Mouse (Mus musculus): ENCODE measurements around the gene Cnnm4. TPM values are rescaled to one million over a fixed set of nuclear protein-coding genes. Genes with fewer than 3 reads are reported as not detected.

Cnnm4 gene
- total RNA-seq, 2 experiments from 2014 or later = 1.4 to 2.9 TPM

GRCm38 (mm10) chr1:36512089-36512965 lies 40.9 kb downstream of the Cnnm4 start:
- ATAC-seq (replicated peaks; ENCODE audit: low FRiP score, poor library complexity, severe bottlenecking) = no peak

- ATAC-seq (replicated peaks; ENCODE audit: low FRiP score, poor library complexity, severe bottlenecking) = no peak
Measured at GRCm38 (mm10) chr1:36512966-36513280, 41.5 kb downstream of the Cnnm4 start.

- no peak for ATAC-seq (replicated peaks; ENCODE audit: low FRiP score, poor library complexity, severe bottlenecking)
Measured at GRCm38 (mm10) chr1:36513310-36513709, 41.9 kb downstream of the Cnnm4 start.

GRCm38 (mm10) chr1:36513718-36514117 lies 42.3 kb downstream of the Cnnm4 start:
- ATAC-seq (replicated peaks; ENCODE audit: low FRiP score, poor library complexity, severe bottlenecking) = no peak

DNA sequence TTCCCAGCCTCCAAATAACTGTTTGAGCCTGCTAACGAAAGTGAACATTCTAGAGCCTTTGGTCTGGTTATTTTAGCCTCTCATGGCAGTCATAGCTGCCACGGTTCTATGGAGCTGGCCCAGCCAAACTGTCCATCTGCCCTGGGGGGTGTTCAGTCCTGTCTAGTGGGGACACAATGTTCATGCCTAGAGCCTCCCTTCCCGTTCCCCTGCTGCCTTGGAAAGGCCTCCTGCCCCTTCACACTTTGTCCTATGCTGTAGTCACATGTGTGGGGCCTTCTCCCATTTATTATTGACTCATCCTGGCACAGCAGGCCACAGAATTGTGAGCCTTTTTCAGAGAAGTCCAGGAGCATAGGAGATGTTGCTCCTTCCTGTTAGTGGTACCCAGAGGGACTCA lies 46.8 kb downstream of the Cnnm4 start:
- no peak for ATAC-seq (replicated peaks; ENCODE audit: low FRiP score, poor library complexity, severe bottlenecking)

GRCm38 (mm10) chr1:36519626-36520025 lies 48.2 kb downstream of the Cnnm4 start:
- ATAC-seq (replicated peaks; ENCODE audit: low FRiP score, poor library complexity, severe bottlenecking) = no peak

DNA sequence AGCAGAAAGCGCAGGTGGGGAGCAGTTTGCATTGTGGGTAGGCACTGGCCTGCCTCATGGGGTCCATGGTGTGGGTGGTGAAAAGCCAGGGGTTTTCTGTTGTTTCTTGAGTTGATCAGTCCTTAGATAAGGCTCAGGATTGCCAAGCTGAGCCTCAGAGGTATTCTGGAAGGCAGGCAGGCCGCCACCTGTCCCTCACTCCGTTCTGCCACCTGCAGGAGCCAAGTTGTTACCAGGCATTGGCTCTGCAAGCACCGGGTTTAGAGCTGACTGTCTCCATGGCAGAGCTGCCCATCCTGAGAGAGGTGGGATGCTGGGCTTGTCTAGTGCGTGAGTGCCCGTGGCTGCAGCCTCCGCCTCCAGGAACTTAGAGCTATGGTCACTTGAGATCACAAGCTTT lies 50.8 kb downstream of the Cnnm4 start:
- no peak for ATAC-seq (replicated peaks; ENCODE audit: low FRiP score, poor library complexity, severe bottlenecking)

DNA sequence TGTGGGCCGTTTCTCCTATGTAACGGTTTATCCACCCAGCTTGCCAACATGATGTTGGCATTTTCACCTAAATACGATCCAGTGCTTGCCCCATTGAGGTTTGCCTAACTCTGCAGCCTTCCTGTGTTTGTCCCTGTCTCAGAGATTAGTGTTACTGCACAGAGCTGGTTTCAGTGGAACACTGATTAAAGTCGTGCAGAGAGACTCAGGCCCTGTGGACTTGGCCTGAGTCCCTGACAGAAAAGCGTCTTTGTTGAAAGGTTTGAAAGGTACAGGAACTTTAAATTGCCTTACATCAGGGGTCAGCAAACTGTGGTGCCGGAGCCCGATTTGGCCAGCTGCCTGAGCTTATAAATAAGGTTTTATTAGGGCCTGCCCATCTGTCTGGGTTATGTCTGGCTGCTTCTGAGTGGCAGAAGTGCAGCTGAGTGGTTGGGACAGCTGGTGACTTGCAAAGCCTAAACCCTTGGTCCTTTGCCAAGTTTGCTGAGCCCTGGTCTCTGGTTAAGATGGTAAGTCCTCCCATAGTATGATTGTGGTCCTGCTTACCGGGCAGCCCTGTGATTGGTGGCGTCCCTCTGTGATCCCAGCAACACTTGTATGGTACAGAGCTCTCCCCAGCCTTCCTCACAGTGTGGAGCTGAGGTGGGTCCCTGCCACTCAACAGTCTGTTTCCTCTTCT lies 52.1 kb downstream of the Cnnm4 start:
- no peak for ATAC-seq (replicated peaks; ENCODE audit: low FRiP score, poor library complexity, severe bottlenecking)

DNA sequence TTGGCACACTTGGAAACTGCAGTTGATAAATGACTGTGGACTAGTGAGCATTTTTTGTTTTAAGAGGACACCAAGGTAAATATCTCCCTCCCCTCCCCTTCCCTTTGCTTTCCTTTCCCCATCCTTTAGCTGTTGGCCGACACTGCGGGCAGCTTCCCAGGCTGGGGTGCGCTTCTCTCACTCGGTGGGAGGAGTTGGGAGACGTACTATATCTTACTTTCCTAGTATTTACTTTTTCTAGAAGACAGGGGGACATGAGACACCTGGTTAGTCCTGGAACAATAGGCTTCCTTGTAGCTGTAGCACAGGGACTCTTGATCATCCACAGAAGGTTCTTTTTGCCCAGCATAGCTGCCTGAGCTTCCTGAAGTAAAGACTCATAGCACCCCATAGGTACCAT lies 52.6 kb downstream of the Cnnm4 start:
- no peak for ATAC-seq (replicated peaks; ENCODE audit: low FRiP score, poor library complexity, severe bottlenecking)

DNA sequence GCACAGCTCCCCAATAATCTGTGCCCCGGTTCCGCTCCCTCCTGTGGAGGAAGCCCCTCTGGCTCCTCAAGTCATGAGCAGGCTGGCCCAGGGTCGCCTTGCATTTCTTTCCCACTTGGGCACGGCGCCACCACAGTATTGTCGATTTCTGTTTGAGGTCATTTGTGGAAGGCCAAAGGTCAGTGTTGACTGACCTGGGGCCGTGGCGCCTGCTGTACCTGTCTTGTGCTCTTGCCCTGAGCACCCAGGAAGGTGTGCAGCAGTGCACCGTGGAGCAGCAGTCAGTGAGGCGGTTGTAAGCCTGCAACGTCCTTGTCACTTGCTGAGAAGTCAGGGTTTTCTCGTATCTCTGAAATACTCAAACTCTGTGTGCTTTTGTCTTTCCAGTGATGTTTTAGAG lies 54.4 kb downstream of the Cnnm4 start:
- ATAC-seq (replicated peaks; ENCODE audit: low FRiP score, poor library complexity, severe bottlenecking) = no peak

DNA sequence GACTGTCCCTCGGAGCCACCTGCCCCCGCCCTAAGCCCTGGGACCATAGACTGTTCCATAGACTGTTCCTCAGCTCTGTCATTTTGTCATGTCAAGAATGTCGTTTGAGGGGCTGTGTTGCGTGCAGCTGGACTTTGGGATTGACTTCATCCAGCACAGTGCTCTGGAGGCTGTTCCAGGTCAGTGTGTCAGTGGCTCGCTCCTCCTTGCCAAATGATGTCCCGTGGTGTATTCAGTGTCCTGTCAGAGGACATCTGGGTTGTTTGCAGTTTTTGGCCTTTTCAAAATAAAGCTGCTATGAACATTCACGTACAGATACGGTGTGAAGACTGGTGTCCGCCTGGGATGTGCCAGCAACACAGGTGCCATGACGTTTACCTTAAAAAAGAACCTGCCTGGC lies 55.5 kb downstream of the Cnnm4 start:
- no peak for ATAC-seq (replicated peaks; ENCODE audit: low FRiP score, poor library complexity, severe bottlenecking)

- ATAC-seq (replicated peaks; ENCODE audit: low FRiP score, poor library complexity, severe bottlenecking) = no peak
Measured at GRCm38 (mm10) chr1:36528351-36528750, 56.9 kb downstream of the Cnnm4 start.

- ATAC-seq (replicated peaks; ENCODE audit: low FRiP score, poor library complexity, severe bottlenecking) = no peak
Measured at GRCm38 (mm10) chr1:36529274-36529673, 57.9 kb downstream of the Cnnm4 start.

- ATAC-seq (replicated peaks; ENCODE audit: low FRiP score, poor library complexity, severe bottlenecking) = no peak
Measured at GRCm38 (mm10) chr1:36529875-36530274, 58.5 kb downstream of the Cnnm4 start.

DNA sequence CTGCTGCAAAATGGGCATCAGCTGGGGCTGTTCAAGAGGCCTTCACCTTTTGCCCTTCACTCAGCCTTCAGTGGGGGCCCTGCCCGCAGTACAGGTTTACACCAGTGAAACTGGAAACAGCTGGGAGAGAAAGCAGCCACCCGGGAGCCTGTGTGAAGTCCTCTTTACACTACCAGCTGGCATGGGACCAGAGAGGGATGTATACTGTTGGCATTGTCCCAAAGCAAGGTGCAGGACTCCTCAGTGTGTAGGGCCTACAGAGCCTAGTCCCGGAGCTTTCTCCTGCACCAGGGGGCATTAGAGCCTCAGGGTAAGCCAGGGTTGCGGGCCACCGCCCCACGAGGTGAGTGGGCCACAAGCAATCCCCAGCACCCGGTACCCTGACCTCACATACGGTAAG lies 59.1 kb downstream of the Cnnm4 start:
- ATAC-seq (replicated peaks; ENCODE audit: low FRiP score, poor library complexity, severe bottlenecking) = no peak

- no peak for ATAC-seq (replicated peaks; ENCODE audit: low FRiP score, poor library complexity, severe bottlenecking)
Measured at GRCm38 (mm10) chr1:36530962-36531361, 59.5 kb downstream of the Cnnm4 start.

DNA sequence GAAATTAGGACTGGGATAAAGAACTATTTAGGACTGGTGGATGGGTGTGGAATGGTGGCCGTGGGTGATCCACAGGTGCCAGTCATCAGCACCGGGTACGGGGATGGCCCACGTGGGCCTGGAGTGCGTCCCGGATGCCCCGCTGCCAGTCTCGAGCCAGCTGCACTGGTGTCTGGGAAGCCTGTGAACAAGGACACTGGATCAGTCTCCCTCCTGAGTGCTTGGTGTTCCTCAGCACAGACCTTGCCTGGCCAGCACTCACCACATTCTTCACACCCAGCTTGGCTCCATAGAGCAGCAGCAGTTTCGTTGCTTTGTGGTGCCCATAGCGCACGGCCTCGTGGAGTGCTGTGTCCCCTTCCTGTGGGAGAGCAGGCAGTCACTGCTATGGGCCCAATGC lies 60.0 kb downstream of the Cnnm4 start:
- ATAC-seq (replicated peaks; ENCODE audit: low FRiP score, poor library complexity, severe bottlenecking) = no peak

DNA sequence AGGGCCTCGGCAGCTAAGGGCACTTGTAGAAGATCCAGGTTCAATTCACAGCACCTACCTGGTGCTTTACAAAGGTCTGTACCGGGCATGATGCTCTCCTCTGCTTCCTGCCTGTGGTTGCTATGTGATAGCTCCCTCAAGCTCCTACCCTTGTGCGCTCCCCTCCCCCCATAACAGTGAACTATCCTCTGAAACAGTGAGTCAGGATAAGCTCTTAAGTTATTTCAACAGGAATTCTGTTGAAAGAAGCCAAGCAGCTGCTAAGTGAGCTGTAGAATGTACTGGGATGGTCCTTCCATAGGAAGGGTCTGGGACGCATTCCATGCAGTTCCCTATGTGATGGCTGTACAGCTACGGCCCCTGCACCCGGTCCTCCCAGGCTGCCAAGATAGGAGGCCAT lies 62.1 kb downstream of the Cnnm4 start:
- ATAC-seq (replicated peaks; ENCODE audit: low FRiP score, poor library complexity, severe bottlenecking) = no peak

DNA sequence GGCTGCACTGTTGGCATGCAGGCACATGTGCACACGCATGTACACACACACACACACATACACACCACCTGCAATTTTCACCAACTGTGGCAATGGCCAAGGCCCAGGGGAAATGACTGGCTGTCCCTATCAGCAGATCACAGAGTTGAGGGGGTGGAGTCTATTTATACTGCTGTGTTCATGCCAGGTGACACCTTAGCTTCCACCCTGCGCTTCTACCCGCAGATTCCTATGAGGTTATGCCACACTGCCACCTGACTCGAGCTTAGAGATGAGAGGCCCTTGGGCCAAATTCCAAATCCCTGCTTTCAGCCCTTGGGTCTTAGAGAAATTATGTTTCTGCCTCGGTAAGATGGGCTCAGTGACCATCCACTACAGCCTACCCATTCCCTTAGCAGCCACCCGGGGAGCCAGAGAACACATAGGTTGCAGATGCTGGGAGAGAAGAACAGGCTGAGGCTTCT lies 63.2 kb downstream of the Cnnm4 start:
- ATAC-seq (replicated peaks; ENCODE audit: low FRiP score, poor library complexity, severe bottlenecking) = 0 out of 2 replicates have a peak, but pooled peaks have one; percentile 26

- ATAC-seq (replicated peaks; ENCODE audit: low FRiP score, poor library complexity, severe bottlenecking) = no peak
Measured at GRCm38 (mm10) chr1:36535477-36536396, 64.3 kb downstream of the Cnnm4 start.

Data from erythroid progenitor cell, adult 5-6 weeks (primary cell).